Mouse (Mus musculus) liver, embryonic 11.5 days (tissue): ENCODE results near the gene Onecut3. TPM values are rescaled to one million over a fixed set of nuclear protein-coding genes. Genes with fewer than 3 reads are reported as not detected.

ENCODE experiments used
- ATAC-seq: fragments of 200-750 bp; cut with Nextera tagmentation; replicated peaks from 2 replicates; pipeline ENCODE4 v1.8.0; 2017; ENCODE audit warnings: moderate number of reproducible peaks, mild to moderate bottlenecking, moderate TSS enrichment, moderate library complexity; ENCODE audit not compliant: low FRiP score
- DNase-seq: peaks from one replicate; pipeline ENCODE4 v3.0.0-alpha.2; 2017; ENCODE audit warnings: low spot score
- H3K27ac ChIP-seq: fragments of 300-500 bp; sonication (generic); 2 replicates; pipeline ENCODE4 v1.5.1; 2014; ENCODE audit warnings: mild to moderate bottlenecking, low read depth, low read length, control low read depth
- H3K27me3 ChIP-seq: fragments of 300-500 bp; sonication (generic); replicated peaks from 2 replicates; pipeline ENCODE4 v1.6.1; 2014; ENCODE audit warnings: low read length, mixed read lengths; ENCODE audit not compliant: control insufficient read depth, insufficient read depth
- H3K36me3 ChIP-seq: fragments of 300-500 bp; sonication (generic); 2 replicates; pipeline ENCODE4 v1.6.1; 2014; ENCODE audit warnings: mild to moderate bottlenecking, low read length, moderate library complexity, mixed read lengths; ENCODE audit not compliant: control insufficient read depth, insufficient read depth
- H3K4me1 ChIP-seq: fragments of 300-500 bp; sonication (generic); replicated peaks from 2 replicates; pipeline ENCODE4 v1.6.1; 2014; ENCODE audit warnings: low read length, mixed read lengths; ENCODE audit not compliant: control insufficient read depth, insufficient read depth
- H3K4me2 ChIP-seq: fragments of 300-500 bp; sonication (generic); 2 replicates; pipeline ENCODE4 v1.6.1; 2014; ENCODE audit warnings: mild to moderate bottlenecking, control low read depth, moderate library complexity
- H3K4me3 ChIP-seq: fragments of 300-500 bp; sonication (generic); 2 replicates; pipeline ENCODE4 v1.5.1; 2014; ENCODE audit warnings: low read depth, low read length, control low read depth
- H3K9ac ChIP-seq: fragments of 300-500 bp; sonication (generic); 2 replicates; pipeline ENCODE4 v1.6.1; 2014; ENCODE audit warnings: low read depth, low read length, control low read depth
- H3K9me3 ChIP-seq: fragments of 300-500 bp; sonication (generic); 2 replicates; pipeline ENCODE4 v1.6.1; 2016; ENCODE audit warnings: low read length, inconsistent platforms, mixed read lengths; ENCODE audit not compliant: control insufficient read depth
- WGBS: fragments of 180-500 bp; shearing (Covaris S2); extraction: QIAGEN DNeasy Blood & Tissue Kit; methylation state at CpG from one replicate; pipeline ENCODE4 v1.1.7; 2014; 5-methylcytosine and 5-hydroxymethylcytosine counted together
- polyA plus RNA-seq: library from polyadenylated mRNA; unstranded; fragments of >200 nt; fragmentation: Nextera tagmentation; extraction: Ambion mirVana; gene quantifications from 2 replicates; pipeline ENCODE4 v1.2.1, GENCODE M21; 2014

The Onecut3 gene
- polyA plus RNA-seq, 1 experiment from 2014 or later, result 1.3 TPM

GRCm38 (mm10) chr10:80549279-80549678 is 54.6 kb downstream of the Onecut3 start:
- Histone ChIP-seq H3K27me3 (no peaks in the 10 kb centered on the region), H3K4me2 (no peak overlapping the region), H3K9me3 (no peaks in the 10 kb centered on the region), H3K9ac (no peak overlapping the region), H3K4me1 (peaks cover 39% of the 10 kb centered on the region), H3K4me3 (no peak overlapping the region), H3K36me3 (peaks cover 41% of the 10 kb centered on the region), H3K27ac (no peak overlapping the region)
- DNase-seq (no peak), ATAC-seq (no peak)
- 95% methylated on average over 21 of the region's 21 CpGs for WGBS

GRCm38 (mm10) chr10:80552364-80552763 is 57.7 kb downstream of the Onecut3 start:
- Histone ChIP-seq H3K4me1 (peaks cover 40% of the 10 kb centered on the region), H3K27me3 (no peaks in the 10 kb centered on the region), H3K4me3 (no peak overlapping the region), H3K9me3 (no peaks in the 10 kb centered on the region), H3K9ac (peak overlapping the region; percentile 18; the same call in 1 of the 2 replicates), H3K4me2 (no peak overlapping the region), H3K36me3 (peaks cover 12% of the 10 kb centered on the region), H3K27ac (no peak overlapping the region; the same call in 1 of the 2 replicates)
- DNase-seq (no peak), ATAC-seq (no peak)
- 63% methylated on average over 9 of the region's 9 CpGs for WGBS

GRCm38 (mm10) chr10:80553575-80553974 is 58.9 kb downstream of the Onecut3 start:
- H3K4me2 ChIP-seq, result peak overlapping the region; percentile 57
- ATAC-seq (peak; percentile 92), DNase-seq (peak; percentile 62)
- H3K9me3 ChIP-seq, result no peaks in the 10 kb centered on the region
- H3K27ac ChIP-seq, result peak overlapping the region; percentile 76
- peaks cover 41% of the 10 kb centered on the region for H3K4me1 ChIP-seq
- H3K27me3 ChIP-seq, result no peaks in the 10 kb centered on the region
- H3K9ac ChIP-seq, result peak overlapping the region; percentile 31; the same call in 1 of the 2 replicates
- H3K4me3 ChIP-seq, result peak overlapping the region; percentile 4; the same call in 1 of the 2 replicates
- peaks cover 11% of the 10 kb centered on the region for H3K36me3 ChIP-seq
- WGBS, result 38% methylated on average over 8 of the region's 8 CpGs

GRCm38 (mm10) chr10:80553997-80554396 is 59.4 kb downstream of the Onecut3 start:
- Histone ChIP-seq H3K36me3 (peaks cover 11% of the 10 kb centered on the region), H3K9me3 (no peaks in the 10 kb centered on the region), H3K27ac (peak overlapping the region; percentile 76), H3K4me2 (peak overlapping the region; percentile 57), H3K9ac (peak overlapping the region; percentile 31; the same call in 1 of the 2 replicates), H3K4me1 (peaks cover 45% of the 10 kb centered on the region), H3K27me3 (no peaks in the 10 kb centered on the region), H3K4me3 (peak overlapping the region; percentile 4; the same call in 1 of the 2 replicates)
- DNase-seq (no peak), ATAC-seq (peak; percentile 40)
- 60% methylated on average over 6 of the region's 6 CpGs for WGBS

GRCm38 (mm10) chr10:80557346-80557965 is 62.8 kb downstream of the Onecut3 start:
- peaks cover 57% of the 10 kb centered on the region for H3K4me1 ChIP-seq
- no peak overlapping the region for H3K9ac ChIP-seq
- no peak for ATAC-seq
- WGBS, result 36% methylated on average over 5 of the region's 5 CpGs
- H3K36me3 ChIP-seq, result no peaks in the 10 kb centered on the region
- no peak overlapping the region for H3K4me3 ChIP-seq
- peak; percentile 74 for DNase-seq
- no peak overlapping the region for H3K4me2 ChIP-seq
- H3K27me3 ChIP-seq, result no peaks in the 10 kb centered on the region
- no peaks in the 10 kb centered on the region for H3K9me3 ChIP-seq
- no peak overlapping the region for H3K27ac ChIP-seq

- H3K4me1 ChIP-seq, result peaks cover 38% of the 10 kb centered on the region
- no peaks in the 10 kb centered on the region for H3K36me3 ChIP-seq
- no peaks in the 10 kb centered on the region for H3K9me3 ChIP-seq
- DNase-seq, result no peak
- 83% methylated on average over 7 of the region's 7 CpGs for WGBS
- peak overlapping the region; percentile 95 for H3K9ac ChIP-seq
- H3K4me3 ChIP-seq, result peak overlapping the region; percentile 98
- H3K4me2 ChIP-seq, result peak overlapping the region; percentile 62
- no peaks in the 10 kb centered on the region for H3K27me3 ChIP-seq
- ATAC-seq, result no peak
- no peak overlapping the region for H3K27ac ChIP-seq
These were observed 64.8 kb downstream of the Onecut3 start for GRCm38 (mm10) chr10:80559431-80559830.

GRCm38 (mm10) chr10:80560621-80561020 is 66.0 kb downstream of the Onecut3 start:
- no peaks in the 10 kb centered on the region for H3K9me3 ChIP-seq
- H3K9ac ChIP-seq, result peak overlapping the region; percentile 95
- H3K4me1 ChIP-seq, result peaks cover 32% of the 10 kb centered on the region
- no peaks in the 10 kb centered on the region for H3K36me3 ChIP-seq
- no peak for DNase-seq
- peak; percentile 13; the same call in 1 of the 2 replicates for ATAC-seq
- H3K4me3 ChIP-seq, result peak overlapping the region; percentile 98
- peak overlapping the region; percentile 62 for H3K4me2 ChIP-seq
- peak overlapping the region; percentile 76 for H3K27ac ChIP-seq
- 1% methylated on average over 13 of the region's 13 CpGs for WGBS
- H3K27me3 ChIP-seq, result no peaks in the 10 kb centered on the region

- Histone ChIP-seq H3K27ac (peak within 1 kb of the TSS; percentile 76), H3K9me3 (no peaks in the 10 kb centered on the region), H3K36me3 (no peaks in the 10 kb centered on the region), H3K4me1 (peaks cover 32% of the 10 kb centered on the region), H3K4me3 (peak within 1 kb of the TSS; percentile 98), H3K27me3 (no peaks in the 10 kb centered on the region), H3K4me2 (peak within 1 kb of the TSS; percentile 62), H3K9ac (peak within 1 kb of the TSS; percentile 95)
- ATAC-seq (peak; percentile 79), DNase-seq (peak; percentile 95)
- WGBS, result under 1% methylated on average over 72 of the region's 72 CpGs
These were observed 66.7 kb downstream of the Onecut3 start, which contains the start of gene Rexo1 for GRCm38 (mm10) chr10:80561116-80561944. Gene Rexo1, minus strand, starts transcription at chr10:80561560.
